Mouse (Mus musculus) forebrain, embryonic 14.5 days (tissue): ENCODE measurements around the gene B4galnt2. TPM values are rescaled to one million over a fixed set of nuclear protein-coding genes. Genes with fewer than 3 reads are reported as not detected.
A peak's percentile ranks its signal among the peaks of the same experiment; 100 is the strongest.

Experiments used
- ATAC-seq: fragments of 200-750 bp; cut with Nextera tagmentation; 2 replicates; pipeline ENCODE4 v1.8.0; 2017; ENCODE audit warnings: mild to moderate bottlenecking, moderate library complexity
- DNase-seq: peaks from one replicate; pipeline ENCODE4 v3.0.0-alpha.2; 2015; ENCODE audit warnings: low spot score
- H3K27ac ChIP-seq: fragments of 300-500 bp; sonication (generic); 2 replicates; pipeline ENCODE4 v1.5.1; 2014; ENCODE audit warnings: low read depth, mild to moderate bottlenecking, control low read depth, low read length, moderate library complexity
- H3K27me3 ChIP-seq: fragments of 300-500 bp; sonication (generic); replicated peaks from 2 replicates; pipeline ENCODE4 v1.6.1; 2014; ENCODE audit warnings: low read length, control low read depth, mixed read lengths; ENCODE audit not compliant: control insufficient read depth, insufficient read depth
- H3K36me3 ChIP-seq: fragments of 300-500 bp; sonication (generic); 2 replicates; pipeline ENCODE4 v1.6.1; 2014; ENCODE audit warnings: low read length, control low read depth; ENCODE audit not compliant: control insufficient read depth, insufficient read depth
- H3K4me1 ChIP-seq: fragments of 300-500 bp; sonication (generic); 2 replicates; pipeline ENCODE4 v1.6.1; 2014; ENCODE audit warnings: antibody characterized with exemption, low read length, control low read depth; ENCODE audit not compliant: control insufficient read depth, insufficient read depth
- H3K4me2 ChIP-seq: fragments of 300-500 bp; sonication (generic); 2 replicates; pipeline ENCODE4 v1.6.1; 2014; ENCODE audit warnings: mild to moderate bottlenecking, control low read depth, low read length
- H3K4me3 ChIP-seq: fragments of 300-500 bp; sonication (generic); 2 replicates; pipeline ENCODE4 v1.5.1; 2014; ENCODE audit warnings: low read depth, low read length, control low read depth
- H3K9ac ChIP-seq: fragments of 300-500 bp; sonication (generic); 2 replicates; pipeline ENCODE4 v1.6.1; 2014; ENCODE audit warnings: mild to moderate bottlenecking, low read length, control low read depth, moderate library complexity
- H3K9me3 ChIP-seq: fragments of 300-500 bp; sonication (generic); replicated peaks from 2 replicates; pipeline ENCODE4 v1.6.1; 2016; ENCODE audit warnings: low read length, control low read depth, mixed read lengths; ENCODE audit not compliant: control insufficient read depth
- WGBS: fragments of 180-500 bp; shearing (Covaris S2); extraction: QIAGEN DNeasy Blood & Tissue Kit; methylation state at CpG from one replicate; pipeline ENCODE4 v1.1.7; 2014; 5-methylcytosine and 5-hydroxymethylcytosine counted together
- polyA plus RNA-seq: library from polyadenylated mRNA; unstranded; fragments of >200 nt; fragmentation: Nextera tagmentation; extraction: Ambion mirVana; gene quantifications from 2 replicates; pipeline ENCODE4 v1.2.1, GENCODE M21; 2014

Gene B4galnt2
- polyA plus RNA-seq, 1 experiment from 2014 or later = not detected

DNA sequence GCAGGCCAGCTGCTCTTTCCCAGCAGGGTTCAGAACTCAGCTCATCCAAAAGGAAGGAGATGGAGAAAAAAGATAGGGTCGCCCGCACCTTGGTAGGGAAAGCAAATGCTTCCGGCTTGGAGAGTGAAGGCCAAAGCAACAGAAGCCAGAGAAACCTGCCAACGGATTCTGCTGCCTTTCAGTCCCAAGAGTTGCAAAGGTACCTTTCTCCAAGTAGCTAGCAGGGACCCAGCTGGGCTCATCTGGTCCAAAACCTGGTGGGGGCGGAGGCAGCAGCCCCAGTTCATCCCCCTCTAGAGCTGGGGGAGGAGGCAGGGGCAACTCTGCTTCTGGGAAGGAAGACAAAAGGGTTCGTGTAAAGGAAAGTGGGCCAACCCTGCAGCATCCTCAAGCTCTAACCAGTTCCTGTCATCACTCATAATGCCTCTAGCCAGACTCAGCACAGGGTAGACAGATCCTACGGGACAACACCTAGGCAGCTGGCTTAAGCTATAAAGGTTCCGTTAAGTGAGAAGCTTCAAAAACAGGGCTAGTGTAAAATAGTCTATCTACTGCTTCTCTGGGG, 81.6 kb downstream of the B4galnt2 start:
- no peaks in the 10 kb centered on the region for H3K36me3 ChIP-seq
- H3K4me1 ChIP-seq = peaks cover 7% of the 10 kb centered on the region
- H3K4me2 ChIP-seq = no peak overlapping the region
- ATAC-seq (no peak), DNase-seq (no peak)
- H3K9ac ChIP-seq = no peak overlapping the region
- H3K27ac ChIP-seq = no peak overlapping the region
- 23% methylated on average over 8 of the region's 8 CpGs for WGBS
- no peak overlapping the region for H3K4me3 ChIP-seq
- H3K27me3 ChIP-seq = peaks cover 79% of the 10 kb centered on the region
- no peaks in the 10 kb centered on the region for H3K9me3 ChIP-seq

DNA sequence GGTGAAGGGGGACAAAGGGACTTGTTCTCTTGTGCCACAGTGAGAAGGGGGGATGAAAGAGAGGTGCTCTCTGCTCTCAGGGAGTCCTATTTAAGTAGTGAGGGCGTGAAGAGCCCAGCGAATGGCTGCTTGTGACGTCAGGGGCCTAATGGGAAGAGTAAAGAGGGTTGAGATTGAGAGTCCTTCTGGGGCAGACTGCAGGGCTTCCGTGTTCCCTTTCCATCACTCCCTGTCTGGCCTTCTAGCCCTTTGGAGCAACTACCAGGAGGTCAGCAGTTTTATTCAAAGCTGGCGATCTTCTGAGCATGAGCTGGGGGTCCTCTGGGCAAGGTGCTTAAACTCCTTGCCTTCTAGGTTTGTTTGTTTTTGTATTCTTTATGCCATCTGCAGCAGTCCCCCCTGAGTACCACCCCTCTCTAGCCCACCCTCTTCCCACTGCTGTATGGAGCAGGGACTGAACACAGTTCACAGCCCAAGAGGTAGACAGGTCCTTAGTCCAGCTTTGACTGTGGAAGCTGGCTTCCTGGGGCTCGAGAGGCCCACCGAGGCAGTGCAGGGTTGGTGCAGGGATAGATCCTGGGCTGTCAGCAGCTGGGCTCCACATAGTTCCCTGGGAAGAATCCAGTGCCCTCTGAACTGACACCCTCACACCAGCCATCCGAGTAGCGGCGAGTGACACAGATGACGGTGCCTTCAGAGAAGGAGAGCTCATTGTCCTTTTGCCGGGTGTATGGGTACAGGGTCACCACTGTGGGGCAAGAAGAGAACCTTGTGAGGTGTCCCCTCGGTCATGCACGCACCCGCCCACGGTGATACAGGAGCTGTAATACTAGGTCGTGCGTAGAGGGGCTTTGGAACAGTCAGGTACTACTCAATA, 82.3 kb downstream of the B4galnt2 start:
- no peak overlapping the region for H3K9ac ChIP-seq
- peaks cover 7% of the 10 kb centered on the region for H3K4me1 ChIP-seq
- H3K27me3 ChIP-seq = peaks cover 81% of the 10 kb centered on the region
- DNase-seq (no peak), ATAC-seq (no peak)
- no peaks in the 10 kb centered on the region for H3K36me3 ChIP-seq
- H3K9me3 ChIP-seq = no peaks in the 10 kb centered on the region
- H3K4me3 ChIP-seq = no peak overlapping the region
- WGBS = 27% methylated on average over 18 of the region's 18 CpGs
- no peak overlapping the region for H3K4me2 ChIP-seq
- no peak overlapping the region for H3K27ac ChIP-seq

DNA sequence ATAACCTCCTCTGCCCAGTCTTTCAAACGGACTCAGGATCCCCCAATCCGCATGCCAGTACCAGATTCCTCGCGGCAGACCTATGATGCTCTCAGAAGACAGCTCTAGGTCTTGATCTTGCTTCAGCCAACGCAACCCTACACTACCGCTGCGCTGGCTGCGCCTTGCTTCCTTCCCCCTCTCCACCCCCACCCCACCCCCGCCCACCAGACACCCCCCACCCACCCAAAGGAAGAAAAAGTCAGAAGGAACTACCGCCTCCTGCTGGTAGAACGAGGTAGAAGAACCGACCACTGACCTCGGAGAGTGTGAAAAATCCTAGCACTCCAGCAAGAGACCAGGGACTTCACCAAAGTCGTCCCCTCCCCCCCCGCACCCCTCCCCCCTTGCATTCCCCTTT, 83.0 kb downstream of the B4galnt2 start:
- 5% methylated on average over 15 of the region's 15 CpGs for WGBS
- Histone ChIP-seq H3K27me3 (peaks cover 88% of the 10 kb centered on the region), H3K4me2 (no peak overlapping the region), H3K9me3 (no peaks in the 10 kb centered on the region), H3K27ac (no peak overlapping the region), H3K4me1 (peaks cover 4% of the 10 kb centered on the region; the same call in 1 of the 2 replicates), H3K36me3 (no peaks in the 10 kb centered on the region), H3K9ac (no peak overlapping the region), H3K4me3 (no peak overlapping the region)
- DNase-seq (no peak), ATAC-seq (no peak)

DNA sequence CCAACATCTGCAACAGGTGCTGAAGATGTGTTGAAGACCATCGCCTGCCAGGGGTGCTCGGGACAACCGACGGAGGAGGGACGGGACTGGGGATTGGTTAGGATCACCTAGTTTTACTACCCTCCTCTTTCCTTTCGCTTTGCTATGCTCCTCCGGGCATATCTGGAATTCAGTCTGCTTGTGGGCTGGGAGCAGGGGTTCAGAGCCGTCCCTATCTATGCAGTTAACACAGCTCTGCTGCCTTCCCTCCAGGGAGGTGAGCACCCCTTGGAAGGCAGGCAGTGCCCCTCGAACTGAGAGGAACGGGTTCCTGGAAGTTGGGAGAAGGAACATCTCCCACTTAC, 83.4 kb downstream of the B4galnt2 start:
- Histone ChIP-seq H3K4me3 (peak overlapping the region; percentile 17; the same call in 1 of the 2 replicates), H3K36me3 (no peaks in the 10 kb centered on the region), H3K4me2 (peak overlapping the region; percentile 33), H3K9ac (no peak overlapping the region), H3K4me1 (0 out of 2 replicates have a peak, but pooled peaks cover 4% of the 10 kb centered on the region), H3K9me3 (no peaks in the 10 kb centered on the region), H3K27me3 (peaks cover 89% of the 10 kb centered on the region), H3K27ac (no peak overlapping the region)
- WGBS = 7% methylated on average over 10 of the region's 10 CpGs
- ATAC-seq (no peak), DNase-seq (no peak)

DNA sequence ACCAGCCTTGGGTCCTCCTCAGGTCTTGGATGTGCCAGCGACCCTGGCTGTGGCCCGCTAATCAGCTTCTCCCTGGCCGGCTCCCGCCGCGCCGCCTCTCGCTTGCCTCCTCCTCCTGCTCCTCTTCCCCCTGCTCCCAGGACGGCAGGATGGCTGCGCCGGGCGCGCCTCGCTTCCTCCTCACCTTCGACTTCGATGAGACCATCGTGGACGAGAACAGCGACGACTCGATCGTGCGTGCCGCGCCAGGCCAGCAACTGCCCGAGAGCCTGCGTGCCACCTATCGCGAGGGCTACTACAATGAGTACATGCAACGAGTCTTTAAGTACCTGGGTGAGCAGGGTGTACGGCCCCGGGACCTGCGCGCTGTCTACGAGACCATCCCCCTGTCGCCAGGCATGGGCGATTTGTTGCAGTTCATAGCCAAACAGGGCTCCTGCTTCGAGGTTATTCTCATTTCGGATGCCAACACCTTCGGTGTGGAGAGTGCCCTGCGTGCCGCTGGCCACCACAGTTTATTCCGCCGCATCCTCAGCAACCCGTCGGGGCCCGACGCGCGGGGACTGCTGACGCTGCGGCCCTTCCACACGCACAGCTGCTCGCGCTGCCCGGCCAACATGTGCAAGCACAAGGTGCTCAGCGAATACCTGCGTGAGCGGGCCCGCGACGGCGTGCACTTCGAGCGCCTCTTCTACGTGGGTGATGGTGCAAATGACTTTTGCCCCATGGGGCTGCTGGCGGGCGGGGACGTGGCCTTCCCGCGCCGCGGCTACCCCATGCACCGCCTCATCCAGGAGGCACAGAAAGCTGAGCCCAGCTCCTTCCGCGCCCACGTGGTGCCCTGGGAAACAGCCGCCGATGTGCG, 84.0 kb downstream of the B4galnt2 start:
- no peaks in the 10 kb centered on the region for H3K36me3 ChIP-seq
- peaks cover 86% of the 10 kb centered on the region for H3K27me3 ChIP-seq
- 3% methylated on average over 80 of the region's 80 CpGs for WGBS
- H3K4me2 ChIP-seq = peak overlapping the region; percentile 33
- no peak overlapping the region for H3K9ac ChIP-seq
- peak overlapping the region; percentile 17 for H3K4me3 ChIP-seq
- no peak for DNase-seq
- H3K4me1 ChIP-seq = 0 out of 2 replicates have a peak, but pooled peaks cover 4% of the 10 kb centered on the region
- no peak overlapping the region for H3K27ac ChIP-seq
- H3K9me3 ChIP-seq = no peaks in the 10 kb centered on the region
- no peak for ATAC-seq

DNA sequence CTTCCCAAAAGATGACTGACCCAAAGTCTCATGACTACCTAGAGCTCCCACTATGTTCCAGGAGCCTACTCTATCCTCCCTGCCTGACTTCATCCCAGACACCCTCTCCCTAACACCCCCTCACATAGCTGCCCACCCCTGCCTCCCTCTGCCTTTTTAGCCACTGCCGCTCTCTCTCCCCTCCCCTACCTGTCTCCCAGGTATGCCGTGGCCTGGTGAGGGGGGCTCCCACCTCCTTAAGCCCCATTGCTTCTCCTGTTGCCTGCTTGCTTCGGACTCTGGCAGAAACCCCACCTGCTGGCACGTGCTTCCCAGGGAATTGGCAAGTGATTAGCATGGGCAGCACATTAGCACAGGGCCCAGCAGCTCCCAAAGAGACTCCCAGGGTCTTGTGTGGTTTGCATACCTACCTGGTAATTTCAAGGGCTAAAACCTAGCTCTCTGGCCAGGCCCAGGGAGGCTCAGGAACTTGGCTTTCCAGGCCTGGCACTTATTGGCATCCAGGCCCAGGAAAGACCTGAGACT, 85.1 kb downstream of the B4galnt2 start:
- Histone ChIP-seq H3K9me3 (no peaks in the 10 kb centered on the region), H3K4me2 (no peak overlapping the region), H3K27me3 (peaks cover 86% of the 10 kb centered on the region), H3K36me3 (no peaks in the 10 kb centered on the region), H3K4me3 (no peak overlapping the region), H3K4me1 (peaks cover 8% of the 10 kb centered on the region; the same call in 1 of the 2 replicates), H3K27ac (no peak overlapping the region), H3K9ac (no peak overlapping the region)
- ATAC-seq (no peak), DNase-seq (no peak)
- WGBS = 24% methylated on average over 4 of the region's 4 CpGs

DNA sequence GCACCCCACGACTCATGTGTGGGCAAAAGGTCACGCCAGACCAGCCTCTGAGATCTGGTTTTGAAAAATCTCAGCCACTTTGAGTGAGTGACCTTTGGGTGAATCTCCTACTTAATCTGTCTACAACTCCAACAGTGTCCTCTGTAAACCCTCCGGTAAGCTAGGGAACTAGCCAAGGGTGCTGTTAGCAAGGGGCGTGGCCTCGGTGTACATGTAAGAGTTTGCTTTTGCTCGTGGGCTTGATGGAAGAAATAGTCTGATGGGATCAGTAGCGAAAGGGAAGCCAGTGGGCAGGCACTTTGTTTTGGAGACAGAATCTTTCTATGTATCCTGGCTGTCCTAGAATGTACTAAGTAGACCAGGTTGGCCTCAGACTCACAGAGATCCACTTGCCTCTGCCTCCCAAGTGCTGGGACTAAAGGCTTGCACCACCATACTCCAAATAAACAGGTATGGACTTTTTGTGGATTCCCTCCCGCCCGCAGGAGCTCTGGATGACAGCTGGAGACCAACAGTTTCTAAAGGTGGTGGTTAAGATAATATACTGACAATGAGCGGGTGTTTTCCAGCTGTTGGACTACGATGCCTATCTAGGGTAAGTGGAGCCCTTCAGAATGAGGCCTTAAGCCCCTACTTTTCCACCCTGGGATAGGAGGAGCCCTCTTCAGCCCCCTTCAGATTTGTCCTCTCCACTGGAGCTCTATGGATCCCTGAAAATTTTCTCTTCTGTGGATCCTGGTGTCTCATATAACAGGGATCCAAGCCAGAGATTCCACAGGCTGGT, 86.3 kb downstream of the B4galnt2 start:
- Histone ChIP-seq H3K4me1 (peaks cover 8% of the 10 kb centered on the region), H3K27me3 (peaks cover 80% of the 10 kb centered on the region), H3K36me3 (no peaks in the 10 kb centered on the region), H3K4me2 (no peak overlapping the region), H3K9me3 (no peaks in the 10 kb centered on the region), H3K4me3 (no peak overlapping the region), H3K27ac (no peak overlapping the region), H3K9ac (no peak overlapping the region)
- ATAC-seq = no peak
- DNase-seq = no peak
- 82% methylated on average over 11 of the region's 11 CpGs for WGBS

DNA sequence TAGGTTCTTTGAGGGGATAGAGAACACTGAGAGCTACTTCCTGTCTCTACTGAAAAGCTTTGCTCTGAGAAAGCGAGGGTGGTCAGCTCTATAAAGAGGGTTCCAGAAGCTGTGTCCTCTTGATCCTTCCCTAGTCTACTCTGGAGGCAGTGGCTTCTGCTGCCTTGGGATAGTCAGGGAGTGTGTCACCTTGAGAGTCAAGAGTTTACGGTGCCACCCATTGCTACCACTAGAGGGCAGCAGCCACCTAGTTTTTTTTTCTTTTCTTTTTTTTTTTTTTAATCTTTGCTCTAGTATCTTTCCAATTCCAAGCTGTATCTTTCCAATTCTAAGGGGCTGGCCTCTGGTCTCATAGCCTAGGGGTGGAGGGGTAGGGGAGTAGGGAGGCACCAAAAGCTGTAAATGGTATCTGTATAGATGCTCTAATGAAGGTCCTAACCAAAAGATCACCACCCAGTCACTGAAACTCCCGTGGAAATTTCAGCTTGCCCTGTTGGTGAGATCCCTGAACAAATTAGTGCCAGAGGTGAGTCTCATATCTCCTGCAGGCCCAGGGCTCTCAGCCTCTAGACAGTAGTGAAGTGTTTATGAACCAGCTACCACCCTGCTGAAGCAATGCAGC, 87.1 kb downstream of the B4galnt2 start:
- WGBS = 22% methylated on average over 3 of the region's 3 CpGs
- no peaks in the 10 kb centered on the region for H3K9me3 ChIP-seq
- peaks cover 8% of the 10 kb centered on the region for H3K4me1 ChIP-seq
- no peak overlapping the region for H3K9ac ChIP-seq
- H3K4me3 ChIP-seq = no peak overlapping the region
- H3K27me3 ChIP-seq = peaks cover 72% of the 10 kb centered on the region
- no peak overlapping the region for H3K27ac ChIP-seq
- no peak overlapping the region for H3K4me2 ChIP-seq
- DNase-seq (peak; percentile 76), ATAC-seq (no peak)
- H3K36me3 ChIP-seq = no peaks in the 10 kb centered on the region
